Mouse (Mus musculus) cerebellum, adult 2 months (tissue): ENCODE measurements at regions not wholly inside any gene's neighbourhood (a gene's known extent, or its start where the extent isn't known, plus 50 kb on each side); places are given as distances from the start of the nearest gene placed in this dataset.

Source experiments
- CTCF ChIP-seq: fragments of 200-500 bp; IDR thresholded peaks from 2 replicates; pipeline ENCODE4 v1.5.1; 2011; ENCODE audit warnings: low read depth, mild to moderate bottlenecking, control low read depth, low read length, moderate library complexity, borderline replicate concordance; ENCODE audit not compliant: insufficient read depth
- POLR2A ChIP-seq: fragments of 200-500 bp; IDR thresholded peaks from 2 replicates; pipeline ENCODE4 v1.6.1; 2011; ENCODE audit warnings: low read length, control low read depth, borderline replicate concordance; ENCODE audit not compliant: insufficient read depth

GRCm38 (mm10) chr8:93668306-93668705 lies 132.7 kb upstream of the Ces5a start:
- no peak for TF ChIP-seq POLR2A
- no peak for TF ChIP-seq CTCF
